Mouse (Mus musculus): ENCODE results near the gene Cfap54. TPM values are rescaled to one million over a fixed set of nuclear protein-coding genes. Genes with fewer than 3 reads are reported as not detected.

The Cfap54 gene
- polyA plus RNA-seq, 1 experiment from 2014 or later = 2.2 TPM

GRCm38 (mm10) chr10:93072769-93073168 is 8.6 kb downstream of the Cfap54 start:
- no peak overlapping the region for H3K9ac ChIP-seq (replicated peaks)
- H3K27ac ChIP-seq (replicated peaks) = no peak overlapping the region
- no peaks in the 10 kb centered on the region for H3K27me3 ChIP-seq (replicated peaks)
- no peaks in the 10 kb centered on the region for H3K36me3 ChIP-seq
- ATAC-seq (ENCODE audit: low FRiP score) = no peak
- WGBS = 83% methylated on average over 2 of the region's 2 CpGs
- no peak overlapping the region for H3K4me3 ChIP-seq (replicated peaks)
- 0 out of 2 replicates have a peak, but pooled peaks cover 3% of the 10 kb centered on the region for H3K4me1 ChIP-seq
- H3K4me2 ChIP-seq = no peak overlapping the region
- no peaks in the 10 kb centered on the region for H3K9me3 ChIP-seq (replicated peaks)

DNA sequence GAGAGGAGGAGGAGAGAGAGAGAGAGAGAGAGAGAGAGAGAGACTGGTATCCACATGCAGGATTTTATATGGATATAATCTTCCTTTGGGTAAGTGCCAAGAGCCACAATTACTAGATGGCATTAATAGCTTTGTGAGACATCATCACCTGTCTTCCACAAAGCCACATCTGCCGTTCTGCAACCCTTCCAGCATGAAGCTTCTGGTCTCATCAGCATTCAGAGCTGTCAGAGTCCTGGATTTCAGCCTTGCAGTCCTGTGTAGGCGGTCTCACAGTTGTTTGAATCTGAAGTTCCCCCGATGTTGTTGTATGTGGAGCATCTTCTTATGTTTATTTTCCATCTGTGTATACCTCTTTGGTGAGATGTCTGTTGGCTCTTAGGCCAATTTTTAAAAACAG is 9.7 kb downstream of the Cfap54 start:
- Histone ChIP-seq H3K9ac (replicated peaks) (no peak overlapping the region), H3K4me1 (0 out of 2 replicates have a peak, but pooled peaks cover 3% of the 10 kb centered on the region), H3K27me3 (replicated peaks) (no peaks in the 10 kb centered on the region), H3K36me3 (no peaks in the 10 kb centered on the region), H3K4me2 (no peak overlapping the region), H3K27ac (replicated peaks) (no peak overlapping the region), H3K9me3 (replicated peaks) (no peaks in the 10 kb centered on the region; the same call in 1 of the 2 replicates), H3K4me3 (replicated peaks) (no peak overlapping the region)
- ATAC-seq (ENCODE audit: low FRiP score) = no peak
- WGBS = 65% methylated on average over 3 of the region's 3 CpGs

DNA sequence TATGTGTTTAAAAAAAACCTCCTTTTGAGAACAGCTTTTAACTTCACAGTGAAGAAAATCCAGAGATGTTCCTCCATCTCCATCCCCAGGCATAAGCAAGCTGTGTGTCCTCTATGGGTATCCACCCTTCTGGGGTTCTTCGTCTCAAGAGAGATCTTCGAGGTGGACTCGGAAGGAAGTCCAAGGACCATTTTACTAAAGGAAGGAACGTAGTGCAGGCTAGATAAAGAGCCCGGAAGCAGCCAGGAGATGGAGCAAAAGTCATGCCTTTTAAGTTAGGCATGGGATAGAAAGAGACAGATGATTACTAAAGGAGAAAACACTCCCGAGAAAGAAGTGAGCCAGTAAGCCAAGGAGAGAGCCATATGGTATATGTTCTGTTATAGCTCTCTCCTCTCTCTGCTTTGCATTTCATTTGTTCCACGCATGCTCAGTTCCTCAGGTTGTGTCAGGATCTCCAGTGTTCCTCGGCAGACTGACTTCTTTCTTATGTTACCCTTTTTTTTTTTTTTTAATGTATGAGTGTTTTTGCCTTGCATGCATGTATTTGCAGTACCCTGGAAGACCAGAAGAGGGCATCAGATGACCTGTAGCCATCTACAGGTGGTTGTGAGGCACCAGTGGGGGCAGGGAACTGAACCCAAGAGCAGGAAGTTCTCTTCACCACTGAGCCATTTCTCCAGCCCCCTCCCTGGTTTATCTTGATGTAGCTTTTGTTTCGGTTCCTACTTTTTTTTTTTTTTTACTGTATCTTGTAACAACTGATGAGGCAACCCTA is 11.1 kb downstream of the Cfap54 start:
- H3K27me3 ChIP-seq (replicated peaks) = no peaks in the 10 kb centered on the region
- H3K27ac ChIP-seq (replicated peaks) = no peak overlapping the region
- H3K9ac ChIP-seq (replicated peaks) = no peak overlapping the region
- no peak overlapping the region for H3K4me3 ChIP-seq (replicated peaks)
- no peaks in the 10 kb centered on the region for H3K4me1 ChIP-seq
- WGBS = 77% methylated on average over 9 of the region's 9 CpGs
- no peaks in the 10 kb centered on the region; the same call in 1 of the 2 replicates for H3K9me3 ChIP-seq (replicated peaks)
- no peak for ATAC-seq (ENCODE audit: low FRiP score)
- no peak overlapping the region for H3K4me2 ChIP-seq
- no peaks in the 10 kb centered on the region for H3K36me3 ChIP-seq

- no peaks in the 10 kb centered on the region for H3K4me1 ChIP-seq
- no peak overlapping the region for H3K4me3 ChIP-seq (replicated peaks)
- H3K27me3 ChIP-seq (replicated peaks) = no peaks in the 10 kb centered on the region
- no peak overlapping the region for H3K4me2 ChIP-seq
- WGBS = 84% methylated on average over 6 of the region's 6 CpGs
- H3K9ac ChIP-seq (replicated peaks) = no peak overlapping the region
- ATAC-seq (ENCODE audit: low FRiP score) = no peak
- no peaks in the 10 kb centered on the region for H3K36me3 ChIP-seq
- H3K27ac ChIP-seq (replicated peaks) = no peak overlapping the region
- H3K9me3 ChIP-seq (replicated peaks) = no peaks in the 10 kb centered on the region; the same call in 1 of the 2 replicates
These were observed 11.7 kb downstream of the Cfap54 start for GRCm38 (mm10) chr10:93069721-93070120.

- ATAC-seq (ENCODE audit: low FRiP score) = no peak
- no peak overlapping the region for H3K27ac ChIP-seq (replicated peaks)
- 81% methylated on average over 6 of the region's 6 CpGs for WGBS
These were observed 12.3 kb downstream of the Cfap54 start for GRCm38 (mm10) chr10:93069041-93069679.

GRCm38 (mm10) chr10:93064973-93065372 is 16.4 kb downstream of the Cfap54 start:
- no peak for ATAC-seq (ENCODE audit: low FRiP score)
- Histone ChIP-seq H3K4me2 (no peak overlapping the region), H3K9me3 (replicated peaks) (no peaks in the 10 kb centered on the region; the same call in 1 of the 2 replicates), H3K4me1 (no peaks in the 10 kb centered on the region), H3K27me3 (replicated peaks) (no peaks in the 10 kb centered on the region), H3K27ac (replicated peaks) (no peak overlapping the region), H3K9ac (replicated peaks) (no peak overlapping the region), H3K4me3 (replicated peaks) (no peak overlapping the region), H3K36me3 (no peaks in the 10 kb centered on the region)
- WGBS = 79% methylated on average over 10 of the region's 10 CpGs

More at GRCm38 (mm10) chr10:93069041-93069679, 12.3 kb downstream of the Cfap54 start:
- H3K4me1 ChIP-seq = no peaks in the 10 kb centered on the region
- H3K9me3 ChIP-seq (replicated peaks) = no peaks in the 10 kb centered on the region; the same call in 1 of the 2 replicates
- no peak overlapping the region for H3K4me3 ChIP-seq (replicated peaks)
- H3K36me3 ChIP-seq = no peaks in the 10 kb centered on the region
- no peak overlapping the region for H3K9ac ChIP-seq (replicated peaks)
- no peak overlapping the region for H3K4me2 ChIP-seq
- H3K27me3 ChIP-seq (replicated peaks) = no peaks in the 10 kb centered on the region

DNA sequence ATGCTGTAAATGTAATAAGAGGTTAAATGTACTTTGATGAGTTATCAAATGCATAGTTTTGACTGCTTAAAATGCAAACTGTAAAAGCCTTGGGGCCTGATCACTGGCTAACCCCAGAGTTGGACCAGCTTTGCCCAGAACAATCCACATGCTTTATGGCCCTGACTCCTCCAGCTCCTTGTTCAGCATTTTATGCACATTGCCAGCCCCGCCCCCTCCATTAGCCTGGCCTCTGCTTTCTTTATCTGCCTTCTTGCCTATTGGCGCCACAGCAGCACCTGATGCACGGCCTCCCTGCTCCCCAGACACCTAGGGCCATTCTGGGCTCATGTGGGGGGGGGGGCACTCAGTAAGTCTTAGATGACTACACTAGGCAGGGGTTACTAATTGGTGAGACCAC is 17.8 kb downstream of the Cfap54 start:
- H3K9ac ChIP-seq (replicated peaks) = no peak overlapping the region
- ATAC-seq (ENCODE audit: low FRiP score) = no peak
- H3K9me3 ChIP-seq (replicated peaks) = no peaks in the 10 kb centered on the region; the same call in 1 of the 2 replicates
- H3K36me3 ChIP-seq = no peaks in the 10 kb centered on the region
- no peak overlapping the region for H3K4me2 ChIP-seq
- H3K27me3 ChIP-seq (replicated peaks) = no peaks in the 10 kb centered on the region
- no peak overlapping the region for H3K27ac ChIP-seq (replicated peaks)
- 23% methylated on average over 3 of the region's 3 CpGs for WGBS
- no peaks in the 10 kb centered on the region for H3K4me1 ChIP-seq
- no peak overlapping the region for H3K4me3 ChIP-seq (replicated peaks)

- no peaks in the 10 kb centered on the region; the same call in 1 of the 2 replicates for H3K9me3 ChIP-seq (replicated peaks)
- H3K27ac ChIP-seq (replicated peaks) = no peak overlapping the region
- H3K4me2 ChIP-seq = no peak overlapping the region
- H3K4me3 ChIP-seq (replicated peaks) = no peak overlapping the region
- no peaks in the 10 kb centered on the region for H3K4me1 ChIP-seq
- no peak for ATAC-seq (ENCODE audit: low FRiP score)
- H3K36me3 ChIP-seq = no peaks in the 10 kb centered on the region
- 81% methylated on average over 4 of the region's 4 CpGs for WGBS
- H3K9ac ChIP-seq (replicated peaks) = no peak overlapping the region
- no peaks in the 10 kb centered on the region for H3K27me3 ChIP-seq (replicated peaks)
These were observed 19.0 kb downstream of the Cfap54 start for GRCm38 (mm10) chr10:93062395-93062794.

DNA sequence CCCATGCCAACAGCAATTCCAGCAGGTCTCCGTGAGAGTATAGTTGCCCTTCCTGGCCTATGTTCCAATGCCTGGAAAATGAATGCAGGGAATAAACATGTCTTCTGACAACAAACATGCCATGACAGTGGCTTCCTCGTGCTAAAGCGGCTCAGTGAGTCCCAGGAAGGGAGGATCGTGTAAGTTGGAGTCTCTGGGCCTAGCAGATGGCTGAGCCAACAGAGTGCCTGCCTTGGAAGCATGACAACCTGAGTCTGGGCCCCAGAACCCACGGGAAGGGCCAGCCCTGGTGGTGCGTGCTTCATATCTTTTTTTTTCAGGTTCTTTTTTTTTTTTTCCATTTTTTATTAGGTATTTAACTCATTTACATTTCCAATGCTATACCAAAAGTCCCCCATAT is 27.6 kb downstream of the Cfap54 start:
- Histone ChIP-seq H3K4me3 (replicated peaks) (no peak overlapping the region), H3K4me2 (no peak overlapping the region), H3K27me3 (replicated peaks) (no peaks in the 10 kb centered on the region), H3K9ac (replicated peaks) (no peak overlapping the region), H3K4me1 (peaks cover 4% of the 10 kb centered on the region; the same call in 1 of the 2 replicates), H3K36me3 (no peaks in the 10 kb centered on the region), H3K27ac (replicated peaks) (no peak overlapping the region), H3K9me3 (replicated peaks) (no peaks in the 10 kb centered on the region)
- WGBS = 79% methylated on average over 6 of the region's 6 CpGs
- no peak for ATAC-seq (ENCODE audit: low FRiP score)

- Histone ChIP-seq H3K4me3 (replicated peaks) (no peak overlapping the region), H3K27me3 (replicated peaks) (no peaks in the 10 kb centered on the region), H3K4me2 (no peak overlapping the region), H3K9me3 (replicated peaks) (no peaks in the 10 kb centered on the region), H3K4me1 (peaks cover 4% of the 10 kb centered on the region; the same call in 1 of the 2 replicates), H3K36me3 (no peaks in the 10 kb centered on the region), H3K9ac (replicated peaks) (no peak overlapping the region), H3K27ac (replicated peaks) (no peak overlapping the region)
- WGBS = 81% methylated on average over 4 of the region's 4 CpGs
- no peak for ATAC-seq (ENCODE audit: low FRiP score)
These were observed 28.1 kb downstream of the Cfap54 start for GRCm38 (mm10) chr10:93053315-93053714.

GRCm38 (mm10) chr10:93051016-93051726 is 30.2 kb downstream of the Cfap54 start:
- 34% methylated on average over 13 of the region's 13 CpGs for WGBS
- H3K27ac ChIP-seq (replicated peaks) = no peak overlapping the region
- no peaks in the 10 kb centered on the region for H3K9me3 ChIP-seq (replicated peaks)
- peak overlapping the region; percentile 27 for H3K4me3 ChIP-seq (replicated peaks)
- H3K4me1 ChIP-seq = peaks cover 4% of the 10 kb centered on the region; the same call in 1 of the 2 replicates
- ATAC-seq (ENCODE audit: low FRiP score) = 0 out of 2 replicates have a peak, but pooled peaks have one; percentile 47
- no peaks in the 10 kb centered on the region for H3K27me3 ChIP-seq (replicated peaks)
- H3K9ac ChIP-seq (replicated peaks) = no peak overlapping the region
- H3K4me2 ChIP-seq = peak overlapping the region; percentile 51
- no peaks in the 10 kb centered on the region for H3K36me3 ChIP-seq

Measured in neural tube, embryonic 15.5 days (tissue).